Mouse (Mus musculus): ENCODE results near the gene Arfgef2.

DNA sequence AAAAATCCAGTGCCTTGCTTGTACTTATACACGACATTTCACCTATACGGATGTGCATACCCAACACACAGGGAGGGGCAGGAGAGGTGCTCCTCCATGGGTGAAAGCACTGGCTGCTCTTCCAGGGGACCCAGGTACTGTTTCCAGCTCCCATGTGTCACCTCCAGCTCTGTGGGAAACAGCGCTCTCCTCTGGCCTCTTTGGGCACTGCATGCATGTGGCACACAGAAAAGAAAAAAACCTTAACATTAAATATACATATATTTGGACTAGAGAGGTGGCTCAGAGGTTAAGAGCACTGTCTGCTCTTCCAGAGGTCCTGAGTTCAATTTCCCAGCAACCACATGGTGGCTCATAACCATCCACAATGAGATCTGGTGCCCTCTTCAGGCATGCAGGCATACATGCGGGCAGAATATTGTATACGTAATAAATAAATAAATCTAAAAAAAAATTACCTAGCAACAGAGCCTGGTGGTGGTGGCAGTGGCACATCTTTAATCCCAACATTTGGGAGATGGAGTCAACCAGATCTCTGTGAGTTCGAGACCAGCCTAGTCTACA lies 98.4 kb downstream of the Arfgef2 start:
- TF ChIP-seq FLI1 (IDR thresholded peaks at IDR 0.05; ENCODE audit: low read length) (no peak), GATA1 (IDR thresholded peaks at IDR 0.05; ENCODE audit: borderline replicate concordance, low read length) (no peak)
